Mouse (Mus musculus): ENCODE measurements around the gene Cd36. TPM values are rescaled to one million over a fixed set of nuclear protein-coding genes. Genes with fewer than 3 reads are reported as not detected.

Gene Cd36
- polyA plus RNA-seq, 1 experiment from 2014 or later, result 3.0 TPM

- no peaks in the 10 kb centered on the region for H3K4me1 ChIP-seq
- no peaks in the 10 kb centered on the region for H3K27me3 ChIP-seq (replicated peaks)
- no peak overlapping the region for H3K27ac ChIP-seq (replicated peaks)
- no peak overlapping the region for H3K9ac ChIP-seq (replicated peaks)
- 91% methylated on average over 3 of the region's 3 CpGs for WGBS
- no peaks in the 10 kb centered on the region for H3K36me3 ChIP-seq
- H3K9me3 ChIP-seq (replicated peaks), result no peaks in the 10 kb centered on the region
- no peak overlapping the region for H3K4me3 ChIP-seq (replicated peaks)
- no peak for ATAC-seq (ENCODE audit: low FRiP score)
- no peak overlapping the region for H3K4me2 ChIP-seq
These were observed 30.7 kb downstream of the Cd36 start for GRCm38 (mm10) chr5:17857871-17858270.

- Histone ChIP-seq H3K4me2 (no peak overlapping the region), H3K36me3 (no peaks in the 10 kb centered on the region), H3K27ac (replicated peaks) (no peak overlapping the region), H3K4me1 (no peaks in the 10 kb centered on the region), H3K9me3 (replicated peaks) (no peaks in the 10 kb centered on the region), H3K4me3 (replicated peaks) (no peak overlapping the region), H3K9ac (replicated peaks) (no peak overlapping the region), H3K27me3 (replicated peaks) (no peaks in the 10 kb centered on the region)
- WGBS, result 90% methylated on average over 4 of the region's 4 CpGs
- no peak for ATAC-seq (ENCODE audit: low FRiP score)
These were observed 31.3 kb downstream of the Cd36 start for GRCm38 (mm10) chr5:17857262-17857661.

GRCm38 (mm10) chr5:17854127-17854923 is 34.3 kb downstream of the Cd36 start:
- Histone ChIP-seq H3K27me3 (replicated peaks) (no peaks in the 10 kb centered on the region), H3K27ac (replicated peaks) (no peak overlapping the region), H3K36me3 (no peaks in the 10 kb centered on the region), H3K4me1 (no peaks in the 10 kb centered on the region), H3K9me3 (replicated peaks) (no peaks in the 10 kb centered on the region), H3K9ac (replicated peaks) (no peak overlapping the region), H3K4me3 (replicated peaks) (no peak overlapping the region), H3K4me2 (no peak overlapping the region)
- no peak for ATAC-seq (ENCODE audit: low FRiP score)
- 84% methylated on average over 3 of the region's 3 CpGs for WGBS

- whole genome bisulfite sequencing, result 89% methylated on average over 2 of the region's 2 CpGs
- Histone ChIP-seq H3K27me3 (replicated peaks) (no peaks in the 10 kb centered on the region), H3K27ac (replicated peaks) (no peak overlapping the region), H3K9ac (replicated peaks) (no peak overlapping the region), H3K9me3 (replicated peaks) (no peaks in the 10 kb centered on the region), H3K4me1 (no peaks in the 10 kb centered on the region), H3K4me3 (replicated peaks) (no peak overlapping the region), H3K4me2 (no peak overlapping the region), H3K36me3 (no peaks in the 10 kb centered on the region)
- ATAC-seq (ENCODE audit: low FRiP score), result no peak
These were observed 38.0 kb downstream of the Cd36 start for GRCm38 (mm10) chr5:17850582-17850981.

GRCm38 (mm10) chr5:17849582-17849981 is 39.0 kb downstream of the Cd36 start:
- Histone ChIP-seq H3K9ac (replicated peaks) (no peak overlapping the region), H3K4me3 (replicated peaks) (no peak overlapping the region), H3K36me3 (no peaks in the 10 kb centered on the region), H3K27me3 (replicated peaks) (no peaks in the 10 kb centered on the region), H3K4me1 (no peaks in the 10 kb centered on the region), H3K9me3 (replicated peaks) (no peaks in the 10 kb centered on the region), H3K27ac (replicated peaks) (no peak overlapping the region), H3K4me2 (no peak overlapping the region)
- ATAC-seq (ENCODE audit: low FRiP score), result no peak
- 86% methylated on average over 1 of the region's 1 CpGs for WGBS

- H3K4me3 ChIP-seq (replicated peaks), result no peak overlapping the region
- no peak overlapping the region for H3K4me2 ChIP-seq
- no peak overlapping the region for H3K27ac ChIP-seq (replicated peaks)
- no peaks in the 10 kb centered on the region for H3K4me1 ChIP-seq
- WGBS, result 94% methylated on average over 2 of the region's 2 CpGs
- no peak overlapping the region for H3K9ac ChIP-seq (replicated peaks)
- H3K27me3 ChIP-seq (replicated peaks), result no peaks in the 10 kb centered on the region
- no peaks in the 10 kb centered on the region for H3K9me3 ChIP-seq (replicated peaks)
- no peaks in the 10 kb centered on the region for H3K36me3 ChIP-seq
- no peak for ATAC-seq (ENCODE audit: low FRiP score)
These were observed 39.9 kb downstream of the Cd36 start for GRCm38 (mm10) chr5:17848733-17849132.

- no peaks in the 10 kb centered on the region for H3K36me3 ChIP-seq
- ATAC-seq (ENCODE audit: low FRiP score), result no peak
- H3K4me2 ChIP-seq, result no peak overlapping the region
- H3K9me3 ChIP-seq (replicated peaks), result no peaks in the 10 kb centered on the region
- no peak overlapping the region for H3K9ac ChIP-seq (replicated peaks)
- H3K4me3 ChIP-seq (replicated peaks), result no peak overlapping the region
- no peaks in the 10 kb centered on the region for H3K4me1 ChIP-seq
- WGBS, result 88% methylated on average over 1 of the region's 1 CpGs
- no peak overlapping the region for H3K27ac ChIP-seq (replicated peaks)
- no peaks in the 10 kb centered on the region for H3K27me3 ChIP-seq (replicated peaks)
These were observed 40.3 kb downstream of the Cd36 start for GRCm38 (mm10) chr5:17848267-17848666.

- no peaks in the 10 kb centered on the region for H3K27me3 ChIP-seq (replicated peaks)
- H3K4me2 ChIP-seq, result no peak overlapping the region
- H3K9me3 ChIP-seq (replicated peaks), result no peaks in the 10 kb centered on the region
- H3K4me3 ChIP-seq (replicated peaks), result no peak overlapping the region
- 85% methylated on average over 3 of the region's 3 CpGs for WGBS
- no peak overlapping the region for H3K27ac ChIP-seq (replicated peaks)
- no peak for ATAC-seq (ENCODE audit: low FRiP score)
- H3K9ac ChIP-seq (replicated peaks), result no peak overlapping the region
- no peaks in the 10 kb centered on the region for H3K4me1 ChIP-seq
- H3K36me3 ChIP-seq, result no peaks in the 10 kb centered on the region
These were observed 44.7 kb downstream of the Cd36 start for GRCm38 (mm10) chr5:17843921-17844320.

- Histone ChIP-seq H3K36me3 (no peaks in the 10 kb centered on the region), H3K9ac (replicated peaks) (no peak overlapping the region), H3K9me3 (replicated peaks) (no peaks in the 10 kb centered on the region), H3K4me2 (no peak overlapping the region), H3K27me3 (replicated peaks) (no peaks in the 10 kb centered on the region), H3K27ac (replicated peaks) (no peak overlapping the region), H3K4me1 (no peaks in the 10 kb centered on the region), H3K4me3 (replicated peaks) (no peak overlapping the region)
- ATAC-seq (ENCODE audit: low FRiP score), result no peak
- 80% methylated on average over 5 of the region's 5 CpGs for WGBS
These were observed 45.3 kb downstream of the Cd36 start for GRCm38 (mm10) chr5:17843316-17843715.

GRCm38 (mm10) chr5:17842111-17842729 is 46.4 kb downstream of the Cd36 start:
- no peak overlapping the region for H3K9ac ChIP-seq (replicated peaks)
- no peak for ATAC-seq (ENCODE audit: low FRiP score)
- no peak overlapping the region for H3K4me3 ChIP-seq (replicated peaks)
- WGBS, result 90% methylated on average over 7 of the region's 7 CpGs
- no peak overlapping the region for H3K27ac ChIP-seq (replicated peaks)
- no peaks in the 10 kb centered on the region for H3K4me1 ChIP-seq
- no peaks in the 10 kb centered on the region for H3K27me3 ChIP-seq (replicated peaks)
- no peaks in the 10 kb centered on the region for H3K9me3 ChIP-seq (replicated peaks)
- H3K4me2 ChIP-seq, result no peak overlapping the region
- no peaks in the 10 kb centered on the region for H3K36me3 ChIP-seq

GRCm38 (mm10) chr5:17839549-17839948 is 49.1 kb downstream of the Cd36 start:
- H3K4me3 ChIP-seq (replicated peaks), result no peak overlapping the region

GRCm38 (mm10) chr5:17836408-17836807 is 52.2 kb downstream of the Cd36 start:
- H3K9ac ChIP-seq (replicated peaks), result no peak overlapping the region
- WGBS, result 92% methylated on average over 4 of the region's 4 CpGs
- no peaks in the 10 kb centered on the region for H3K4me1 ChIP-seq
- H3K4me3 ChIP-seq (replicated peaks), result no peak overlapping the region
- H3K9me3 ChIP-seq (replicated peaks), result no peaks in the 10 kb centered on the region
- no peaks in the 10 kb centered on the region for H3K36me3 ChIP-seq
- ATAC-seq (ENCODE audit: low FRiP score), result no peak
- H3K4me2 ChIP-seq, result no peak overlapping the region
- H3K27ac ChIP-seq (replicated peaks), result no peak overlapping the region
- H3K27me3 ChIP-seq (replicated peaks), result no peaks in the 10 kb centered on the region

More at GRCm38 (mm10) chr5:17839549-17839948, 49.1 kb downstream of the Cd36 start:
- Histone ChIP-seq H3K4me2 (no peak overlapping the region), H3K9me3 (replicated peaks) (no peaks in the 10 kb centered on the region), H3K4me1 (no peaks in the 10 kb centered on the region), H3K27me3 (replicated peaks) (no peaks in the 10 kb centered on the region), H3K27ac (replicated peaks) (no peak overlapping the region), H3K9ac (replicated peaks) (no peak overlapping the region), H3K36me3 (no peaks in the 10 kb centered on the region)
- ATAC-seq (ENCODE audit: low FRiP score), result no peak
- WGBS, result 86% methylated on average over 2 of the region's 2 CpGs
